Comparison of ENCODE assay signal across 8 mouse cellular contexts in genomic region chrX:12079309-12080094, GRCm38 (mm10).
A peak's percentile ranks its signal among the peaks of the same experiment; 100 is the strongest.
DNase-seq lines count a peak whose midpoint lies in the region; ATAC-seq and TF ChIP-seq lines count a peak whose summit lies in the region.

No protein-coding gene starts in this region.

- peak overlapping the region; percentile 84 for H3K4me2 ChIP-seq in heart, embryonic 11.5 days
- peak overlapping the region; percentile 68 for H3K4me2 ChIP-seq in kidney, embryonic 14.5 days (replicated peaks; ENCODE audit: low read depth, low read length)
- H3K4me2 ChIP-seq in lung, postnatal 0 days (replicated peaks; ENCODE audit: low read depth, low read length) = peak overlapping the region; percentile 75

- peaks cover 62% of the 10 kb centered on the region for H3K27me3 ChIP-seq in E14TG2a.4 (ENCODE audit: insufficient read depth, low read length)
- H3K27me3 ChIP-seq in heart, embryonic 11.5 days (ENCODE audit: control insufficient read depth, insufficient read depth, low read length) = peaks cover 75% of the 10 kb centered on the region
- peaks cover 55% of the 10 kb centered on the region; the same call in 1 of the 2 replicates for H3K27me3 ChIP-seq in kidney, embryonic 14.5 days (ENCODE audit: control insufficient read depth, insufficient read depth, low read length)
- no peaks in the 10 kb centered on the region for H3K27me3 ChIP-seq in lung, postnatal 0 days (replicated peaks; ENCODE audit: insufficient read depth, low read length)

- peaks cover 49% of the 10 kb centered on the region for H3K4me1 ChIP-seq in E14TG2a.4 (replicated peaks; ENCODE audit: low read depth, low read length)
- peaks cover 7% of the 10 kb centered on the region; the same call in 1 of the 2 replicates for H3K4me1 ChIP-seq in heart, embryonic 11.5 days (ENCODE audit: control insufficient read depth, insufficient read depth, low read length)
- peaks cover 16% of the 10 kb centered on the region for H3K4me1 ChIP-seq in kidney, embryonic 14.5 days (ENCODE audit: control insufficient read depth, insufficient read depth, low read length)
- no peaks in the 10 kb centered on the region for H3K4me1 ChIP-seq in lung, postnatal 0 days (ENCODE audit: insufficient read depth, low read depth, low read length)

- no peaks in the 10 kb centered on the region for H3K9me3 ChIP-seq in E14TG2a.4 (ENCODE audit: low read length)
- no peaks in the 10 kb centered on the region for H3K9me3 ChIP-seq in heart, embryonic 11.5 days (replicated peaks; ENCODE audit: control insufficient read depth, low read length)
- H3K9me3 ChIP-seq in kidney, embryonic 14.5 days (ENCODE audit: control insufficient read depth, low read length) = no peaks in the 10 kb centered on the region
- H3K9me3 ChIP-seq in lung, postnatal 0 days (ENCODE audit: low read length) = no peaks in the 10 kb centered on the region

- peak overlapping the region; percentile 77 for H3K4me3 ChIP-seq in E14TG2a.4 (replicated peaks; ENCODE audit: low read length)
- H3K4me3 ChIP-seq in heart, embryonic 11.5 days (ENCODE audit: low read depth, low read length) = peak overlapping the region; percentile 67
- H3K4me3 ChIP-seq in kidney, embryonic 14.5 days (ENCODE audit: low read length) = peak overlapping the region; percentile 66
- H3K4me3 ChIP-seq in lung, postnatal 0 days (ENCODE audit: low read depth, low read length) = peak overlapping the region; percentile 60

- TF ChIP-seq CTCF in E14TG2a.4 (conservative IDR thresholded peaks at IDR 0.05; ENCODE audit: low read length) = no peak
- TF ChIP-seq CTCF in lung, postnatal 0 days (IDR thresholded peaks at IDR 0.05) = no peak

- H3K27ac ChIP-seq in heart, embryonic 11.5 days (ENCODE audit: low read depth, low read length) = peak overlapping the region; percentile 90
- H3K27ac ChIP-seq in kidney, embryonic 14.5 days (ENCODE audit: low read depth, low read length) = peak overlapping the region; percentile 89
- peak overlapping the region; percentile 82 for H3K27ac ChIP-seq in lung, postnatal 0 days (ENCODE audit: low read length)

- no peaks in the 10 kb centered on the region for H3K36me3 ChIP-seq in E14TG2a.4 (ENCODE audit: insufficient read depth, low read length)
- H3K36me3 ChIP-seq in heart, embryonic 11.5 days (ENCODE audit: control insufficient read depth, insufficient read depth, low read length) = no peaks in the 10 kb centered on the region
- no peaks in the 10 kb centered on the region for H3K36me3 ChIP-seq in kidney, embryonic 14.5 days (ENCODE audit: control insufficient read depth, insufficient read depth, low read length)
- H3K36me3 ChIP-seq in lung, postnatal 0 days (ENCODE audit: insufficient read depth, low read length) = no peaks in the 10 kb centered on the region

- peak overlapping the region; percentile 87 for H3K9ac ChIP-seq in heart, embryonic 11.5 days (ENCODE audit: low read depth, low read length)
- peak overlapping the region; percentile 78 for H3K9ac ChIP-seq in kidney, embryonic 14.5 days (ENCODE audit: low read depth, low read length)
- peak overlapping the region; percentile 54 for H3K9ac ChIP-seq in lung, postnatal 0 days (replicated peaks; ENCODE audit: low read depth)

- DNase-seq in A20 (ENCODE audit: low read depth, low spot score) = peak; percentile 74
- DNase-seq in cerebellum, postnatal 14 days = peak; percentile 43 to 49
- DNase-seq in lung, postnatal 0 days (ENCODE audit: low spot score) = peak; percentile 37
- DNase-seq in spleen, postnatal 10 days (ENCODE audit: low spot score in 2 of 2) = peak; percentile 63 to 71
- DNase-seq in layer of hippocampus, adult 9-11 months = no peak

- ATAC-seq in heart, embryonic 11.5 days (replicated peaks; ENCODE audit: insufficient number of reproducible peaks, low FRiP score, low TSS enrichment) = peak; percentile 43; the same call in 1 of the 2 replicates
- ATAC-seq in kidney, embryonic 14.5 days (ENCODE audit: low FRiP score, low TSS enrichment) = no peak
- peak; percentile 27 for ATAC-seq in lung, postnatal 0 days

- 0% methylated on average over 56 of the region's 79 CpGs for WGBS in heart, embryonic 11.5 days (ENCODE audit: insufficient replicate concordance)
- WGBS in kidney, embryonic 14.5 days = 3% methylated on average over 69 of the region's 79 CpGs
- under 1% methylated on average over 33 of the region's 79 CpGs for WGBS in lung, postnatal 0 days

- TF ChIP-seq EP300 in lung, postnatal 0 days (IDR thresholded peaks at IDR 0.05) = no peak
